Mouse (Mus musculus): ENCODE measurements at regions not wholly inside any gene's neighbourhood (a gene's known extent, or its start where the extent isn't known, plus 50 kb on each side); places are given as distances from the start of the nearest gene placed in this dataset.

DNA sequence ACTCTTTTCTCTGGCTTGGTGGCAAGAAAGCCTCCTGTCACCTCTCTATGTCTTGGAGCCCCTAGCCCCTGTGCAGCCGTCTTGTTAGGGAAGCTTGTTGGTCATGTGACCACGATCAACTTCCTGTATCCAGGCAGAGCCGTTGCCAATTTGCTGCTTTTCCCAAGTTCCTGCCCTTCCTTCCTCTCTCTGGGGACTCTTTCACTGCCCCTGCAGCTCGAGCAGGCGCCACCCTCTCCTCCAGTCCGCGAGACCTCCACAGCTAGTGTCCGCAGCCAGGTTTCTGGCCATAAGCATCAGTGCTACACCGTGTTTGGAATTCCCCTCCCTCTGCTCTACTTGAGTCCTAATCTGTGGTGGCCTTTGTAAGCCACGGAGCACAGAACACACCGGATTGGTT is 59.7 kb upstream of the 4931429L15Rik start:
- DNase-seq: no peak

DNA sequence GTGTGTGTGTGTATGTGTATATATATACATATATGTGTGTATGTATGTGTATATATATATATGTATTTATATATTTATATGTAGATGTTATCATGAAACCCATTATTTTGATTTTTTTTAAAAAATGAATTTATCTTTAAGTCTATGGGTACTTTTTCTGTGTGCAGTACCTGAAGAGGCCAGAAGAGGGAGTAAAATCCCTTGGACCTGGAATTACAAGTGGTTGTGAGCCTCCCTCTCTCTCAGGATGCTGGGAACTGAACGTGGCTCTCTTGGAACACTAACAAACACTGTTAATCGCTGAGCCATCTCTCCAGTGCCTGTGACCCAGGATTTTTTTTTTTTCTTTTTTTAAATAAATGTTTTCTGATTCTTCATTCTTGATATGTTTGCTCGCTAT is 58.6 kb upstream of the 4931429L15Rik start:
- no peak for DNase-seq
